Mouse (Mus musculus) limb, embryonic 10.5 days (tissue): Measurements from ENCODE around the gene Mn1. TPM values are rescaled to one million over a fixed set of nuclear protein-coding genes. Genes with fewer than 3 reads are reported as not detected.

Experiments used
- DNase-seq: peaks from one replicate; pipeline ENCODE4 v3.0.0-alpha.2; 2017; ENCODE audit warnings: low spot score
- H3K27ac ChIP-seq: fragments of 300-500 bp; sonication (generic); 2 replicates; pipeline ENCODE4 v1.5.1; 2016; ENCODE audit warnings: mild to moderate bottlenecking
- H3K27me3 ChIP-seq: fragments of 300-500 bp; sonication (generic); 2 replicates; pipeline ENCODE4 v1.6.1; 2016; ENCODE audit warnings: low read depth, mild to moderate bottlenecking; ENCODE audit not compliant: poor library complexity, severe bottlenecking
- H3K36me3 ChIP-seq: fragments of 300-500 bp; sonication (generic); 2 replicates; pipeline ENCODE4 v1.6.1; 2016; ENCODE audit warnings: mild to moderate bottlenecking, moderate library complexity
- H3K4me1 ChIP-seq: fragments of 300-500 bp; sonication (generic); 2 replicates; pipeline ENCODE4 v1.6.1; 2016
- H3K4me3 ChIP-seq: fragments of 300-500 bp; sonication (generic); 2 replicates; pipeline ENCODE4 v1.5.1; 2016; ENCODE audit warnings: mild to moderate bottlenecking, moderate library complexity
- H3K9me3 ChIP-seq: fragments of 300-500 bp; sonication (generic); replicated peaks from 2 replicates; pipeline ENCODE4 v1.6.1; 2016; ENCODE audit warnings: mild to moderate bottlenecking
- WGBS: fragments of 180-500 bp; shearing (Covaris S2); methylation state at CpG from one replicate; pipeline ENCODE4 v1.1.7; 2016; 5-methylcytosine and 5-hydroxymethylcytosine counted together
- polyA plus RNA-seq: library from polyadenylated mRNA; unstranded; fragments of >200 nt; fragmentation: Nextera tagmentation; extraction: Ambion mirVana; gene quantifications from 2 replicates; pipeline ENCODE4 v1.2.1, GENCODE M21; 2016

The Mn1 gene
- polyA plus RNA-seq, 1 experiment from 2014 or later, result 13.1 TPM

GRCm38 (mm10) chr5:111476141-111476540 is 59.0 kb downstream of the Mn1 start:
- H3K36me3 ChIP-seq, result no peaks in the 10 kb centered on the region
- H3K4me1 ChIP-seq, result peaks cover 15% of the 10 kb centered on the region; the same call in 1 of the 2 replicates
- H3K9me3 ChIP-seq, result no peaks in the 10 kb centered on the region
- no peak for DNase-seq
- H3K4me3 ChIP-seq, result no peak overlapping the region
- 0 out of 2 replicates have a peak, but pooled peaks cover 9% of the 10 kb centered on the region for H3K27me3 ChIP-seq
- WGBS, result 90% methylated on average over 6 of the region's 6 CpGs
- H3K27ac ChIP-seq, result no peak overlapping the region

- Histone ChIP-seq H3K27me3 (0 out of 2 replicates have a peak, but pooled peaks cover 3% of the 10 kb centered on the region), H3K4me3 (no peak overlapping the region), H3K36me3 (no peaks in the 10 kb centered on the region), H3K27ac (no peak overlapping the region), H3K9me3 (0 out of 2 replicates have a peak, but pooled peaks cover 3% of the 10 kb centered on the region), H3K4me1 (0 out of 2 replicates have a peak, but pooled peaks cover 5% of the 10 kb centered on the region)
- 84% methylated on average over 4 of the region's 4 CpGs for WGBS
- DNase-seq, result no peak
Measured at GRCm38 (mm10) chr5:111485907-111486306, 68.7 kb downstream of the Mn1 start.

GRCm38 (mm10) chr5:111489022-111489616 is 72.0 kb downstream of the Mn1 start:
- no peaks in the 10 kb centered on the region for H3K4me1 ChIP-seq
- no peaks in the 10 kb centered on the region for H3K9me3 ChIP-seq
- no peak overlapping the region for H3K27ac ChIP-seq
- H3K36me3 ChIP-seq, result no peaks in the 10 kb centered on the region
- no peak for DNase-seq
- 53% methylated on average over 7 of the region's 7 CpGs for WGBS
- H3K4me3 ChIP-seq, result no peak overlapping the region
- 0 out of 2 replicates have a peak, but pooled peaks cover 3% of the 10 kb centered on the region for H3K27me3 ChIP-seq

- DNase-seq, result no peak
- H3K27ac ChIP-seq, result no peak overlapping the region
- H3K4me3 ChIP-seq, result no peak overlapping the region
- H3K4me1 ChIP-seq, result no peaks in the 10 kb centered on the region
- H3K9me3 ChIP-seq, result no peaks in the 10 kb centered on the region
- 76% methylated on average over 4 of the region's 4 CpGs for WGBS
- H3K27me3 ChIP-seq, result 0 out of 2 replicates have a peak, but pooled peaks cover 3% of the 10 kb centered on the region
- H3K36me3 ChIP-seq, result no peaks in the 10 kb centered on the region
Measured at GRCm38 (mm10) chr5:111490599-111490998, 73.4 kb downstream of the Mn1 start.

GRCm38 (mm10) chr5:111491485-111491884 is 74.3 kb downstream of the Mn1 start:
- H3K36me3 ChIP-seq, result no peaks in the 10 kb centered on the region
- H3K27ac ChIP-seq, result no peak overlapping the region
- H3K9me3 ChIP-seq, result no peaks in the 10 kb centered on the region
- 0 out of 2 replicates have a peak, but pooled peaks cover 3% of the 10 kb centered on the region for H3K27me3 ChIP-seq
- H3K4me3 ChIP-seq, result no peak overlapping the region
- DNase-seq, result no peak
- 91% methylated on average over 1 of the region's 1 CpGs for WGBS
- H3K4me1 ChIP-seq, result no peaks in the 10 kb centered on the region

GRCm38 (mm10) chr5:111500036-111500435 is 82.9 kb downstream of the Mn1 start:
- 52% methylated on average over 3 of the region's 3 CpGs for WGBS
- H3K9me3 ChIP-seq, result no peaks in the 10 kb centered on the region
- DNase-seq, result no peak
- no peaks in the 10 kb centered on the region for H3K36me3 ChIP-seq
- no peak overlapping the region for H3K4me3 ChIP-seq
- peaks cover 3% of the 10 kb centered on the region; the same call in 1 of the 2 replicates for H3K4me1 ChIP-seq
- peaks cover 15% of the 10 kb centered on the region for H3K27me3 ChIP-seq
- H3K27ac ChIP-seq, result no peak overlapping the region

- Histone ChIP-seq H3K36me3 (no peaks in the 10 kb centered on the region), H3K4me1 (peaks cover 14% of the 10 kb centered on the region)
- WGBS, result 68% methylated on average over 13 of the region's 13 CpGs
Measured at GRCm38 (mm10) chr5:111501691-111502441, 84.7 kb downstream of the Mn1 start.

GRCm38 (mm10) chr5:111505241-111505640 is 88.1 kb downstream of the Mn1 start:
- no peak overlapping the region for H3K27ac ChIP-seq

More at GRCm38 (mm10) chr5:111501691-111502441, 84.7 kb downstream of the Mn1 start:
- H3K27me3 ChIP-seq, result peaks cover 15% of the 10 kb centered on the region
- no peak overlapping the region for H3K27ac ChIP-seq
- DNase-seq, result no peak
- H3K9me3 ChIP-seq, result no peaks in the 10 kb centered on the region
- no peak overlapping the region for H3K4me3 ChIP-seq

GRCm38 (mm10) chr5:111505824-111506223 is 88.7 kb downstream of the Mn1 start:
- Histone ChIP-seq H3K27ac (no peak overlapping the region), H3K4me3 (no peak overlapping the region), H3K36me3 (no peaks in the 10 kb centered on the region), H3K27me3 (peaks cover 21% of the 10 kb centered on the region), H3K4me1 (peaks cover 39% of the 10 kb centered on the region), H3K9me3 (no peaks in the 10 kb centered on the region)
- WGBS, result 89% methylated on average over 6 of the region's 6 CpGs
- no peak for DNase-seq

More at GRCm38 (mm10) chr5:111505241-111505640, 88.1 kb downstream of the Mn1 start:
- H3K4me1 ChIP-seq, result peaks cover 33% of the 10 kb centered on the region
- H3K4me3 ChIP-seq, result no peak overlapping the region
- H3K27me3 ChIP-seq, result peaks cover 19% of the 10 kb centered on the region
- H3K9me3 ChIP-seq, result no peaks in the 10 kb centered on the region
- no peak for DNase-seq
- WGBS, result 91% methylated on average over 6 of the region's 6 CpGs
- no peaks in the 10 kb centered on the region for H3K36me3 ChIP-seq

- WGBS, result 17% methylated on average over 12 of the region's 12 CpGs
- Histone ChIP-seq H3K4me1 (peaks cover 39% of the 10 kb centered on the region), H3K9me3 (no peaks in the 10 kb centered on the region), H3K4me3 (no peak overlapping the region), H3K27ac (peak overlapping the region; percentile 66), H3K27me3 (peaks cover 25% of the 10 kb centered on the region), H3K36me3 (no peaks in the 10 kb centered on the region)
- no peak for DNase-seq
Measured at GRCm38 (mm10) chr5:111506410-111506809, 89.2 kb downstream of the Mn1 start.

Other genes starting within 250 kb of the Mn1 start
- gene Pitpnb, start 86.6 kb upstream of the Mn1 start, polyA plus RNA-seq, result 136 and 137 TPM in 2 replicates